Mouse (Mus musculus) olfactory bulb, adult 2 months (tissue): Measurements from ENCODE around the gene Med24.

Source experiments
- CTCF ChIP-seq: fragments of 200-500 bp; IDR thresholded peaks from 2 replicates; pipeline ENCODE4 v1.5.1; 2012; ENCODE audit warnings: low read depth, mild to moderate bottlenecking, low read length, moderate library complexity; ENCODE audit not compliant: insufficient read depth
- POLR2A ChIP-seq: fragments of 200-500 bp; IDR thresholded peaks from 2 replicates; pipeline ENCODE4 v1.6.1; 2012; ENCODE audit warnings: mild to moderate bottlenecking, low read depth, low read length, moderate library complexity; ENCODE audit not compliant: insufficient read depth

DNA sequence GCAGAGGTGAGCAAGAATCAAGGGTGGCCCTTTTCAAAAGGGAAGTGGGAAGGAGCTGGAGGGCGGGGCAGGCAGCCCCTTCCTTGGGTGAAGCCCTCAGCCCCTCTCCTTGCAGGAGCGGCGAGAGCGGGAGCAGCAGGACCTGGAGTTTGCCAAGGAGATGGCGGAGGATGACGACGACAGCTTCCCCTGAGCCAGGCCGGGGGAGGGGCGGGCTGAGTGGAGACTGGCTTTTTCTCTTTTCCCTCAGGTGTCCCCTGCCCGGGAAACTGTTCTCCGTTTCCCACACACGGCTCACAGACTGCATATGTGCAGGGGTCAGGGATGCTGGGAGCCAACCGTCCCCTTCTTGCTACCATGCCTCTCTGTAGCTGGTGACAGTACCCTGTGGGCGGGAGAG, 33.8 kb downstream of the Med24 start:
- TF ChIP-seq POLR2A (no peak), CTCF (no peak)
